Mouse (Mus musculus): ENCODE data around the gene Chrna4.

- TF ChIP-seq FLI1 (IDR thresholded peaks at IDR 0.05; ENCODE audit: low read length) (no peak), GATA1 (IDR thresholded peaks at IDR 0.05; ENCODE audit: borderline replicate concordance, low read length) (no peak)
Observed at GRCm38 (mm10) chr2:181075501-181075900, 32.2 kb upstream of the Chrna4 start.
